Mouse (Mus musculus): ENCODE data around the gene Mycbp2.

Gene Mycbp2

GRCm38 (mm10) chr14:103346729-103347505 is at the start of gene Mycbp2:
Gene Mycbp2, minus strand, starts transcription at chr14:103346814.
- DNase-seq (ENCODE audit: low spot score): peak; percentile 96

DNA sequence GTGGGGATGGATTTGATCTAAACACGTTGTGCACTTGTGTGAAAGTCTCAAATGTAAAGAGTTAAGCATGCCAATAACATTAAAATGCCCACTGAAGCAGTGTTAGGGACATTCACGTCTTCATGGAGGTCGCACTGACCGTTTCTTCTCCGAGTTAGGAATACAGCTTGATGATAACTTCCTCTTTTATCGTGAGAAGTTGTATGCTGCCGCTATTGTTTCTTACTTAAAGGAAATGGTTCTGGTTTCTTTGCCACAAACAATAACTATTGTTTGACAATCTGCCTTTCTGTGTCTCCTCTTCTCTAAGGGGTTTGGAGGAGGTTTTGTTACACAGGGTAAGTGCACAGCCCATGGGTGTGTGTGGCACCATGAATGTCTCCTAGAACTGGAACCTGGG is 45.8 kb upstream of the Mycbp2 start:
- no peak for DNase-seq (ENCODE audit: low spot score)

GRCm38 (mm10) chr14:103387431-103387830 is 40.8 kb upstream of the Mycbp2 start:
- no peak for DNase-seq (ENCODE audit: low spot score)

DNA sequence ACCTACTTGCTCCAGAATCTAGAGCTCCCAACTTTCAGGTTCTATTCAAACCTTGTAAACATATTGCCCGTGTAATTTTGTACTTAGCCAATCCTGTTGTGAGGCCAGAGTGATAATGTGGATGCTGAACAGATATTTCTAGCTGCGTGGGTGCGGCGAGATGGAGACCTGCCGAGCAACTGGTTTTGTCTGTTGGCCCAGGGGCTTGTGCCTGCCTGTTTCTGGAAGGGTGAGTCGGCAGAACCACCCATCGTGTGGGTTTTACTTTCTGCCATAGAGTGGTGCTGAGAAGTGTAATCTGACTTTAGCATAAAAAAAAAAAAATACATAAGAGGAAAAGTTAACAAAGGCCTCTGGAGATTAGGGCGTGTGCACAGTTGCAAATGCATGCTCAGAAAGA is 40.3 kb upstream of the Mycbp2 start:
- no peak for DNase-seq (ENCODE audit: low spot score)

- DNase-seq (ENCODE audit: low spot score): no peak
Measured at GRCm38 (mm10) chr14:103385084-103385610, 38.5 kb upstream of the Mycbp2 start.

DNA sequence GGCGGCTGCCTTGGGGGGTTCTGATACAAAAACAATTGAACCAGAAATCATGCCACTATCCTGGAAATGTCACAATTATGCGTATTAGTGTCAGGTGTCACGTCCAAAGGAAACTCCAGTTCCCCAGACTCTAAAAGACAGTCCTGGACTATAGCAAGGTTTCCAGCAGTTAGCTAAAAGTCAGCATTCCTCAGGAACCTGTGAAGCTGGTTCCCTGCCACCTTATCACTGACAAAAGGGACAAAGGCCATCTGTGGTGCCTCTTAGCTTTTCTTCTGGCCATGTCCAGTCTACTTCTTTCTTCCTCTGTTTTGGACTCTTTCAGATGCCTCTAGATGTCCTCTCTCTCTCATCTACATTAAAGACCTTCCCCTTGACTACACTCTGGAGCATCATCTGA is 32.1 kb upstream of the Mycbp2 start:
- no peak for DNase-seq (ENCODE audit: low spot score)

- DNase-seq (ENCODE audit: low spot score): no peak
Measured at GRCm38 (mm10) chr14:103376765-103377164, 30.2 kb upstream of the Mycbp2 start.

DNA sequence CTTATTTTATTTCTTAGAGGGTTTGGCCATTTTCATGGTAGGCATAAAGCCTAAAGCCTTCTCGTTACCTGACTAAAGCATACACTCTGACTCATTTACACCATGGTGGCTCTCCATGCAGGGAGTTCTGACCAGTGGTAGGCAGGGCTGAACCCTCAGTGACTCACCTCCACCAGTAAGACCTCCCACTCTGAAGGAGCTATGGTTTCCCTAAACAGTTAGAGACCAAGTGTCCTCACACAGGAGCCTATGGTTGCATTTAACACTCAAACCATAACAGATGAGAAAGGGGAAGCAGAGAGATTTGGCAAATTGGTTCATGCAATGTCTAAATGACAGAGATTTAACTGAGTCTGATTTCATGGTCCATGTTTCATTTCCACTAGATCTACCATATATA is 28.9 kb upstream of the Mycbp2 start:
- DNase-seq (ENCODE audit: low spot score): no peak

GRCm38 (mm10) chr14:103363199-103363598 is 16.6 kb upstream of the Mycbp2 start:
- DNase-seq (ENCODE audit: low spot score): no peak

DNA sequence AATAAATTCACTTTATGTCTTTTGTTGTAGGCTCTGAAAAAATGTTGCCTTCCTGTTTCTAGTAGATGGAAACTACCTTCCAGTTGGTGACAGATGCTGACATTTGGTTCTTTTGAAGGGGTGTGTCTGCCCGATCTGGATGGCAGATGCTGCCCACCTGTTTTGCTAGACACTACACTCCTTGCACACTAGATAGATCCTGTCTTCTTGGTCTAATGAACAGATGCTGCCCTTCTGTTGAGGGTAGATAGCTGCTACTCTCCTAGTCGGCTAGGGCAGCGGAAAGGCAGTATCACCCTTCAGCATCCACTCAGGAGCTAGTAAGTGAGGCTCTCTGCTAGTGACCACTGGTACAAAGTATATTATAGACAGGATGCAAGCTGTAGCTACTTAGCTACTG is 9.5 kb upstream of the Mycbp2 start:
- no peak for DNase-seq (ENCODE audit: low spot score)

DNA sequence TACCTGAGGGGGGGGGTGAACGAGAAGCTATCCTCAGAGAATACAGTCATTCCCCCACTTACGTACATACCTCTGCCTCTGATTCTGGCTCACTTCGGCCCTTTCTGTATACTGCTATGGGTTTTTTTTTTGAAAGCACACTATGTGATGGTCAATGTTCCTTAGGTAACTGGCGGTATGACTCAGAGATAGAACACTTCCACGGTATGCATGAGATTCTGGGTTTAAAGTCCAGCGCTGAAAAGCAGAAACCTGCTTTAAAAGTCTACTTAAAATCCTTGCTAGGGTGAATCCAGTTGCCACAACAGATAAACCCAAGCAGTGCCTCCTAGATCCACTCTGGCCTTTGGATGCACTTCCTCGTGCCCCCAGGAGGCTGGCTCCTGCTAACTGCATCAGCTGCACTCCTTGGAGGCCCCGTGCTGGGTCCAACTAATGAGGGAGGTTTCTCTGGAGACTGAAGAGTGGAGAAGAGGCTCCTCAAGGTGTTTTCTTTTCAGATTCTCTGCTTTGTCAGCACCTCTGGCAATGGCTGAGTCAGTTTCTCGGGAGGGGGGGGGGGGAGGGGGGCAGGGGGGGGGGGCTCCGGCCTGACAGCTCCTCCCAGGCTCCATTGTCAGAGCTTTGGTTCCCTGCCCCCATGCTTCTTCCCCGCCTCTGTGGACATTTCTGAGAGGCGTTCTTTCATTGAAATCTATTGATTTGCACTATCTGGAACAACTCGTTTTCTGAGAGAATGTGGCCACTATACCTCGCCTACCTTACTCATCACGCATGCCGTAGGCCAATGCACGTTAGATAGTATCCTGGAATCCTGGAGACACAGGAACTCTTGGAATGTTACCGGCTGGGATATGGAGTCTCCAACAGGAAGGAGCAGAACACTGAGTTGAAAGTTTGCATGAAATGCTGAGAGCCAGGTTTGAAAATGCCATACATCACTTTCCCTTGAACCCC is 8.1 kb upstream of the Mycbp2 start:
- DNase-seq (ENCODE audit: low spot score): no peak

GRCm38 (mm10) chr14:103345858-103346728 is 521 bp downstream of the Mycbp2 start:
- peak; percentile 16 for DNase-seq (ENCODE audit: low spot score)

- no peak for DNase-seq (ENCODE audit: low spot score)
Measured at GRCm38 (mm10) chr14:103345486-103345857, 1.1 kb downstream of the Mycbp2 start.

DNA sequence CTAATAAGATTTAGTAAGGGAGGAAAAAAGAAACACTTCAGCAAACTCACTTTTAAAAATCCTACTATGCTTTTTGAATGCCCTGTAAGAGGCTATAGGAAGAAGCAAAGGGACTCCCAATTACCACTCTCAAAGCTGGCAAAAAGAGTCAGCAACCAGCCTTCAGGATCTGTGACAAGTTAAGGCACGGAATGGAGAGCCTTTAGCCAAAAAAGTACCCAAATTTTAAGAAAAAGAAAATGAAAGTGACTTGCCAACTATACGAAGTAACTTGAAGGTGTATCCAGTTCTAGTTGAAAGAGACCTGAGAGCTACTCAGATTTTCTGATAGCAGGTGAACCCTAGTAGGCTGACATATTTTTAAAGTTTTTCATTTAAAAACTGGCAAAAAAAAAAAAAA is 1.6 kb downstream of the Mycbp2 start:
- DNase-seq (ENCODE audit: low spot score): no peak

- no peak for DNase-seq (ENCODE audit: low spot score)
Measured at GRCm38 (mm10) chr14:103343791-103344190, 2.8 kb downstream of the Mycbp2 start.

DNA sequence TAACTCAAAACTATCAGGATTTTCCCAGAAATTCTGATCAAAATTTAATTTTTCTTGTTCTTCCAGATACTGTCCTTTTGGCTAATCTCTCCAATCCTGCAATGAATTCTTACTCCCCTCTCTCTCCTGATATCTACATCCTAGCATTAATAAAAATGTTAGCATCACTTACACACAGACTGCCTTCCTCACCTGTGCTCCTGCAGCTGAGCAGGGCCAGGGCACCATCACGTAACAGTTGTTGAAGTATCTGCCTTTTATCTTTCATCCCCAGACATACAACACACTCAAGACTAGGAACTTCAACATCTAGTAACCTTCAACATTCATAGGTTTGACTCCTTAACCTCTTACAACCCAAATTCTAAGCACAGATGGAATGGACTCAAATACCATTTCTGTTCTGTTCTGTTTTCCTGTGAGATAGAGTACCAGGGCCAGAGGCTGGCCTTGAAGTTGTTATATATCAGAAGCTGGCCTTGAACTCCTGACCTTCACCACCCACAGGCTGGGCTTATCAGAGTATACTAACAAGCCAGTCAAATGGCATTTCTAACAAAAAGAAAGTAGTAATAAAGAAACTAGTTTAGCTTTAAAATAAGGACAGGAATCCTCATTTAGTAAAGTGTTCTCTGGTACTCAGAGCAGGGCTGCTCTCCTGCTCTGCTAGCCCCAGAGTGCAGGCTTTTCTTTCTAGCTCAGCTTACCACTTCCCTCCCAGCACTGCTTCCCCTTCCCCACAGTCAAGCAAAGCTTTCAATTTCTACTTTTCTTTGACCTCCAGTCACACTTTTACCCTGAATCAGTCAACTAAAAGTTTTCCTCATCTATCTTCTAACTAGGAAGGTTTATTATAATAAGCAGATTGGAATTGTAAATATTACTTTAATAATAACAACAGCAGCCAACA is 5.0 kb downstream of the Mycbp2 start:
- no peak for DNase-seq (ENCODE audit: low spot score)

GRCm38 (mm10) chr14:103312926-103313325 is 33.7 kb downstream of the Mycbp2 start:
- DNase-seq (ENCODE audit: low spot score): no peak

DNA sequence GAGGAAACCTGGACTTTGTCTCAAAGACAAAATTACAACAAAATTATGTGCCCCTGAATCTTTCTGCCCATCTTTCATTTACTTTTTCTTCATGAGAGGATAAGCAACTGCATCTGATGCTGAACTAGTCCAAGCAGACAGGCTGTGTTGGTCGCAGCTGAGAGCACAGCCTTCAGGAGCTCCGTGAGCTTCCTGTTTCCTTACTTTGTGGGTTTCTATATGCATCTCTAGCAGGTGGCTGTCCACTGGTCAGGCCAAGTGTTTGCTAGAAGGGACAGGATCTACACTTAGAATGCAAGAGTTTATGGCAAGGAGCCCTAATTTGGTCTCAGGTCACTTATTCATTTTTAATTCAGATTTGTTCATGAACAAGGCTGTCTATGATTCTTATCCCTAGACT is 50.4 kb downstream of the Mycbp2 start:
- no peak for DNase-seq (ENCODE audit: low spot score)

GRCm38 (mm10) chr14:103286650-103287049 is 60.0 kb downstream of the Mycbp2 start:
- DNase-seq (ENCODE audit: low spot score): no peak

- DNase-seq (ENCODE audit: low spot score): no peak
Measured at GRCm38 (mm10) chr14:103276667-103277066, 69.9 kb downstream of the Mycbp2 start.

GRCm38 (mm10) chr14:103260437-103260836 is 86.2 kb downstream of the Mycbp2 start:
- no peak for DNase-seq (ENCODE audit: low spot score)

Data from left cerebral cortex, adult 11 months (tissue).